Mouse (Mus musculus) thymus, adult 2 months (tissue): ENCODE measurements around the gene Fam172a.

Source experiments
- CTCF ChIP-seq: fragments of 200-500 bp; IDR thresholded peaks from 2 replicates; pipeline ENCODE4 v1.5.1; 2012; ENCODE audit warnings: mild to moderate bottlenecking, control low read depth, low read length, moderate library complexity, borderline replicate concordance; ENCODE audit not compliant: control insufficient read depth, poor library complexity, insufficient read depth; ENCODE audit errors: extremely low read depth
- POLR2A ChIP-seq: fragments of 200-500 bp; IDR thresholded peaks from 2 replicates; pipeline ENCODE4 v1.6.1; 2012; ENCODE audit warnings: mild to moderate bottlenecking, low read length, control low read depth, moderate library complexity; ENCODE audit not compliant: control insufficient read depth, poor library complexity, insufficient read depth; ENCODE audit errors: extremely low read depth

- TF ChIP-seq POLR2A: no peak
- no peak for TF ChIP-seq CTCF
These were observed 163.0 kb downstream of the Fam172a start for GRCm38 (mm10) chr13:77864804-77865203.
